Mouse (Mus musculus): Measurements from ENCODE around the gene Timp2.

- TF ChIP-seq CTCF (IDR thresholded peaks at IDR 0.05; ENCODE audit: borderline replicate concordance, control insufficient read depth, extremely low read depth, insufficient read depth, low read length, poor library complexity) (no peak), POLR2A (IDR thresholded peaks at IDR 0.05; ENCODE audit: control insufficient read depth, extremely low read depth, insufficient read depth, low read length, poor library complexity) (no peak)
Observed at GRCm38 (mm10) chr11:118286434-118286833, 69.1 kb downstream of the Timp2 start.
